Mouse (Mus musculus): ENCODE data around the gene Cyp4x1.

Gene Cyp4x1

GRCm38 (mm10) chr4:115090592-115090991 is 43.5 kb downstream of the Cyp4x1 start:
- DNase-seq (ENCODE audit: low spot score) = no peak

- DNase-seq (ENCODE audit: low spot score) = no peak
These were observed 45.3 kb downstream of the Cyp4x1 start, which contains the start of gene Pdzk1ip1 for GRCm38 (mm10) chr4:115088611-115089338. TSS of gene Pdzk1ip1 (plus strand) at chr4:115088708.

- DNase-seq (ENCODE audit: low spot score) = no peak
These were observed 47.2 kb downstream of the Cyp4x1 start for GRCm38 (mm10) chr4:115086763-115087415.

- no peak for DNase-seq (ENCODE audit: low spot score)
These were observed 47.8 kb downstream of the Cyp4x1 start for GRCm38 (mm10) chr4:115086257-115086656.

GRCm38 (mm10) chr4:115085522-115086095 is 48.5 kb downstream of the Cyp4x1 start:
- DNase-seq (ENCODE audit: low spot score) = no peak

GRCm38 (mm10) chr4:115083031-115083430 is 51.0 kb downstream of the Cyp4x1 start:
- no peak for DNase-seq (ENCODE audit: low spot score)

GRCm38 (mm10) chr4:115079821-115080349 is 54.2 kb downstream of the Cyp4x1 start:
- no peak for DNase-seq (ENCODE audit: low spot score)

GRCm38 (mm10) chr4:115078892-115079820 is 54.9 kb downstream of the Cyp4x1 start:
- DNase-seq (ENCODE audit: low spot score) = no peak

GRCm38 (mm10) chr4:115075204-115075915 is 58.7 kb downstream of the Cyp4x1 start:
- no peak for DNase-seq (ENCODE audit: low spot score)

- no peak for DNase-seq (ENCODE audit: low spot score)
These were observed 59.3 kb downstream of the Cyp4x1 start for GRCm38 (mm10) chr4:115074789-115075188.

- DNase-seq (ENCODE audit: low spot score) = no peak
These were observed 62.4 kb downstream of the Cyp4x1 start for GRCm38 (mm10) chr4:115071668-115072067.

GRCm38 (mm10) chr4:115063518-115064239 is 70.4 kb downstream of the Cyp4x1 start:
- DNase-seq (ENCODE audit: low spot score) = no peak

GRCm38 (mm10) chr4:115062875-115063517 is 71.1 kb downstream of the Cyp4x1 start:
- DNase-seq (ENCODE audit: low spot score) = no peak

GRCm38 (mm10) chr4:115062540-115062874 is 71.6 kb downstream of the Cyp4x1 start:
- DNase-seq (ENCODE audit: low spot score) = no peak

GRCm38 (mm10) chr4:115060753-115061152 is 73.3 kb downstream of the Cyp4x1 start:
- DNase-seq (ENCODE audit: low spot score) = no peak

GRCm38 (mm10) chr4:115059871-115060270 is 74.2 kb downstream of the Cyp4x1 start:
- no peak for DNase-seq (ENCODE audit: low spot score)

GRCm38 (mm10) chr4:115058871-115059590 is 75.0 kb downstream of the Cyp4x1 start:
- DNase-seq (ENCODE audit: low spot score) = no peak

GRCm38 (mm10) chr4:115058317-115058761 is 75.7 kb downstream of the Cyp4x1 start:
- DNase-seq (ENCODE audit: low spot score) = no peak

GRCm38 (mm10) chr4:115057674-115058316 is 76.3 kb downstream of the Cyp4x1 start:
- no peak for DNase-seq (ENCODE audit: low spot score)
